Mouse (Mus musculus): ENCODE measurements around the gene Arhgef15. TPM values are rescaled to one million over a fixed set of nuclear protein-coding genes. Genes with fewer than 3 reads are reported as not detected.

Gene Arhgef15
- polyA plus RNA-seq, 1 experiment from 2014 or later, result 4.9 TPM

DNA sequence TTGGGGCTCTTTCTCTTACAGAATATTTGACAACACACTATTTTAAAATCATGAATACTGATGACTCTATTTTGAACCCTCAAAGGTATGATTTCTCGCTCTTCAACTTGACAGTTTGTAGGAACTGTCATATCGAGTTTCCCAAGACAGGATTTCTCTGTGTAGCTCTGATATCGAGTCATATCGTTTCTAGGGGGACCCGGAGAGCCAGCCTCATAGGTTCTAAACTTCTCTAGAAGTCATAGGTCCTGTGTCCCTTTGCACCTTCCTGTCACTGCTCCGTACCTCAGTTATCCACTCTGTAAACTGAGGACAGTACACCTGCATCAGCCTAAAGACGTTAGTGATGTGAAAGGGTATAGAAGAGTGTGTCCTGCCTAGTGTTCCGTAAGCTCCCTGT, 57.5 kb downstream of the Arhgef15 start:
- no peak overlapping the region for H3K4me2 ChIP-seq (replicated peaks; ENCODE audit: low read depth, low read length)
- H3K4me3 ChIP-seq (ENCODE audit: low read depth, low read length), result no peak overlapping the region
- peaks cover 5% of the 10 kb centered on the region; the same call in 1 of the 2 replicates for H3K36me3 ChIP-seq (ENCODE audit: control insufficient read depth, insufficient read depth, low read length)
- no peaks in the 10 kb centered on the region; the same call in 1 of the 2 replicates for H3K4me1 ChIP-seq (replicated peaks; ENCODE audit: control insufficient read depth, insufficient read depth, low read length)
- H3K9ac ChIP-seq (ENCODE audit: low read depth, low read length), result no peak overlapping the region
- H3K27ac ChIP-seq (ENCODE audit: low read depth, low read length), result no peak overlapping the region
- ATAC-seq (ENCODE audit: low FRiP score), result no peak
- no peaks in the 10 kb centered on the region for H3K9me3 ChIP-seq (ENCODE audit: control insufficient read depth, low read length)
- 89% methylated on average over 8 of the region's 8 CpGs for WGBS
- DNase-seq (ENCODE audit: low spot score), result no peak
- H3K27me3 ChIP-seq (ENCODE audit: control insufficient read depth, insufficient read depth, low read length), result no peaks in the 10 kb centered on the region

- Histone ChIP-seq H3K4me3 (ENCODE audit: low read depth, low read length) (no peak overlapping the region), H3K27ac (ENCODE audit: low read depth, low read length) (no peak overlapping the region), H3K36me3 (ENCODE audit: control insufficient read depth, insufficient read depth, low read length) (0 out of 2 replicates have a peak, but pooled peaks cover 2% of the 10 kb centered on the region), H3K9ac (ENCODE audit: low read depth, low read length) (no peak overlapping the region), H3K4me2 (replicated peaks; ENCODE audit: low read depth, low read length) (no peak overlapping the region), H3K27me3 (ENCODE audit: control insufficient read depth, insufficient read depth, low read length) (no peaks in the 10 kb centered on the region), H3K4me1 (replicated peaks; ENCODE audit: control insufficient read depth, insufficient read depth, low read length) (no peaks in the 10 kb centered on the region; the same call in 1 of the 2 replicates), H3K9me3 (ENCODE audit: control insufficient read depth, low read length) (no peaks in the 10 kb centered on the region)
- no peak for DNase-seq (ENCODE audit: low spot score)
- 95% methylated on average over 6 of the region's 6 CpGs for whole genome bisulfite sequencing
- no peak for ATAC-seq (ENCODE audit: low FRiP score)
Measured at GRCm38 (mm10) chr11:68898790-68899189, 58.5 kb downstream of the Arhgef15 start.

DNA sequence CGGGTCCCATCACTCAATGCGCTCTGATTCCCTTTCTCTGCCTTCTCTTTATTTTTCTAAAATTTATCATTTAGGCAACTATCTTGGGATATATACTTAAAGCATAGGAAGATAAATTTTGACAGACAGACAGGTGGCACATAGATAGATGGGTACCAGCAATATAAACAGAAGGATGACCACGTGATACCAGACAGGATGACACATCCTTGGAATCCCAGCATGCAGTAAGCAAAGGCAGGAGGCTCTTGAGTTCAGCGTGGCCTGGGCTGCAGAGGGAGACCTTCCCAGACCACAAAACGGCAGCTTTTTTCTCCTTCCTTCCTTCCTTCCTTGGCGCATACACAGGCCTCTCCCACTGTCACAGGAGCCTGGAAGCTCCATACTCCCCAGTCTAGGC, 59.4 kb downstream of the Arhgef15 start:
- no peak for ATAC-seq (ENCODE audit: low FRiP score)
- Histone ChIP-seq H3K36me3 (ENCODE audit: control insufficient read depth, insufficient read depth, low read length) (no peaks in the 10 kb centered on the region), H3K4me2 (replicated peaks; ENCODE audit: low read depth, low read length) (no peak overlapping the region), H3K9ac (ENCODE audit: low read depth, low read length) (no peak overlapping the region), H3K27ac (ENCODE audit: low read depth, low read length) (no peak overlapping the region), H3K27me3 (ENCODE audit: control insufficient read depth, insufficient read depth, low read length) (no peaks in the 10 kb centered on the region), H3K4me1 (replicated peaks; ENCODE audit: control insufficient read depth, insufficient read depth, low read length) (no peaks in the 10 kb centered on the region; the same call in 1 of the 2 replicates), H3K4me3 (ENCODE audit: low read depth, low read length) (no peak overlapping the region), H3K9me3 (ENCODE audit: control insufficient read depth, low read length) (no peaks in the 10 kb centered on the region)
- no peak for DNase-seq (ENCODE audit: low spot score)
- 76% methylated on average over 6 of the region's 6 CpGs for WGBS

DNA sequence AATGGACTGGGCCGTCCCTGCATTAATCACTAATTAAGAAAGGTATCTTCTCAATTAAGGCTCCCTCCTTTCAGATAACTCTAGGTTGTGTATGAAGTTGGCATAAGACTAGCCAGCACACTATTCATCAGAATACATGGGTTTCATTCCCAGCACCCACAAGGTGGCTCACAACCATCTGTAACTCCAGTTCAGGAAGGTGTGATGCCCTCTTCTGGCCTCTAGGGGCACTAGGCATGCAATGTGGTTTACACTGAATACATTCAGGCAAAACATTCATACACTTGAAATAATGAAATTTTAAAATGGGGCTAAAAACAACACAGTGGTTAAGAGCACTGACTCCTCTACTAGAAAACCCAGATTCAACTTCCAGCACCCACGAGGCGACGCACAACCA, 60.2 kb downstream of the Arhgef15 start:
- no peak overlapping the region for H3K4me2 ChIP-seq (replicated peaks; ENCODE audit: low read depth, low read length)
- no peak overlapping the region for H3K9ac ChIP-seq (ENCODE audit: low read depth, low read length)
- no peak overlapping the region for H3K27ac ChIP-seq (ENCODE audit: low read depth, low read length)
- H3K36me3 ChIP-seq (ENCODE audit: control insufficient read depth, insufficient read depth, low read length), result no peaks in the 10 kb centered on the region
- WGBS, result 49% methylated on average over 4 of the region's 4 CpGs
- no peaks in the 10 kb centered on the region for H3K4me1 ChIP-seq (replicated peaks; ENCODE audit: control insufficient read depth, insufficient read depth, low read length)
- no peak for ATAC-seq (ENCODE audit: low FRiP score)
- H3K27me3 ChIP-seq (ENCODE audit: control insufficient read depth, insufficient read depth, low read length), result no peaks in the 10 kb centered on the region
- H3K4me3 ChIP-seq (ENCODE audit: low read depth, low read length), result no peak overlapping the region
- peak; percentile 39 for DNase-seq (ENCODE audit: low spot score)
- H3K9me3 ChIP-seq (ENCODE audit: control insufficient read depth, low read length), result no peaks in the 10 kb centered on the region

GRCm38 (mm10) chr11:68896247-68896646, 61.0 kb downstream of the Arhgef15 start:
- no peaks in the 10 kb centered on the region for H3K4me1 ChIP-seq (replicated peaks; ENCODE audit: control insufficient read depth, insufficient read depth, low read length)
- H3K9ac ChIP-seq (ENCODE audit: low read depth, low read length), result no peak overlapping the region
- H3K27ac ChIP-seq (ENCODE audit: low read depth, low read length), result no peak overlapping the region
- H3K27me3 ChIP-seq (ENCODE audit: control insufficient read depth, insufficient read depth, low read length), result no peaks in the 10 kb centered on the region
- WGBS, result 96% methylated on average over 5 of the region's 5 CpGs
- DNase-seq (ENCODE audit: low spot score), result no peak
- H3K36me3 ChIP-seq (ENCODE audit: control insufficient read depth, insufficient read depth, low read length), result no peaks in the 10 kb centered on the region
- no peak for ATAC-seq (ENCODE audit: low FRiP score)
- H3K4me3 ChIP-seq (ENCODE audit: low read depth, low read length), result no peak overlapping the region
- H3K4me2 ChIP-seq (replicated peaks; ENCODE audit: low read depth, low read length), result no peak overlapping the region
- H3K9me3 ChIP-seq (ENCODE audit: control insufficient read depth, low read length), result no peaks in the 10 kb centered on the region

- no peaks in the 10 kb centered on the region for H3K36me3 ChIP-seq (ENCODE audit: control insufficient read depth, insufficient read depth, low read length)
Measured at GRCm38 (mm10) chr11:68893911-68894464, 63.3 kb downstream of the Arhgef15 start.

More at GRCm38 (mm10) chr11:68893911-68894464, 63.3 kb downstream of the Arhgef15 start:
- no peaks in the 10 kb centered on the region for H3K27me3 ChIP-seq (ENCODE audit: control insufficient read depth, insufficient read depth, low read length)
- no peaks in the 10 kb centered on the region for H3K4me1 ChIP-seq (replicated peaks; ENCODE audit: control insufficient read depth, insufficient read depth, low read length)
- no peak overlapping the region for H3K27ac ChIP-seq (ENCODE audit: low read depth, low read length)
- H3K9me3 ChIP-seq (ENCODE audit: control insufficient read depth, low read length), result no peaks in the 10 kb centered on the region
- H3K9ac ChIP-seq (ENCODE audit: low read depth, low read length), result no peak overlapping the region
- no peak for DNase-seq (ENCODE audit: low spot score)
- H3K4me2 ChIP-seq (replicated peaks; ENCODE audit: low read depth, low read length), result no peak overlapping the region
- WGBS, result 71% methylated on average over 12 of the region's 12 CpGs
- ATAC-seq (ENCODE audit: low FRiP score), result no peak
- H3K4me3 ChIP-seq (ENCODE audit: low read depth, low read length), result no peak overlapping the region

Other genes with a start within 250 kb of the Arhgef15 start
- gene Ndel1, start 85.6 kb downstream of the Arhgef15 start, polyA plus RNA-seq (2014; fragmentation: Nextera tagmentation; extraction: Ambion mirVana), result 53.3 and 55.0 TPM in 2 replicates
- not detected in 2 replicates for gene Rnf222, start 68.9 kb downstream of the Arhgef15 start, polyA plus RNA-seq (2014; fragmentation: Nextera tagmentation; extraction: Ambion mirVana)
- gene Rpl26, start 55.9 kb downstream of the Arhgef15 start, polyA plus RNA-seq (2014; fragmentation: Nextera tagmentation; extraction: Ambion mirVana), result 839 and 854 TPM in 2 replicates
- 0.15 and 0.18 TPM in 2 replicates for gene Odf4, start 30.4 kb downstream of the Arhgef15 start, polyA plus RNA-seq (2014; fragmentation: Nextera tagmentation; extraction: Ambion mirVana)
- 1.6 and 1.8 TPM in 2 replicates for gene Slc25a35, start 10.7 kb upstream of the Arhgef15 start, polyA plus RNA-seq (2014; fragmentation: Nextera tagmentation; extraction: Ambion mirVana)
- gene Rangrf, start 17.7 kb upstream of the Arhgef15 start, polyA plus RNA-seq (2014; fragmentation: Nextera tagmentation; extraction: Ambion mirVana), result 56.0 and 59.3 TPM in 2 replicates
- gene Pfas, start 51.0 kb upstream of the Arhgef15 start, polyA plus RNA-seq (2014; fragmentation: Nextera tagmentation; extraction: Ambion mirVana), result 31.5 and 31.8 TPM in 2 replicates
- gene Ctc1, start 58.4 kb upstream of the Arhgef15 start, polyA plus RNA-seq (2014; fragmentation: Nextera tagmentation; extraction: Ambion mirVana), result 48.7 and 59.5 TPM in 2 replicates
- gene Aurkb, start 88.2 kb upstream of the Arhgef15 start, polyA plus RNA-seq (2014; fragmentation: Nextera tagmentation; extraction: Ambion mirVana), result 131 and 141 TPM in 2 replicates
- gene Borcs6, start 102.2 kb upstream of the Arhgef15 start, polyA plus RNA-seq (2014; fragmentation: Nextera tagmentation; extraction: Ambion mirVana), result 9.8 and 11.6 TPM in 2 replicates
- 52.4 and 54.6 TPM in 2 replicates for gene Tmem107, start 113.3 kb upstream of the Arhgef15 start, polyA plus RNA-seq (2014; fragmentation: Nextera tagmentation; extraction: Ambion mirVana)
- 85.1 and 98.1 TPM in 2 replicates for gene Vamp2, start 131.0 kb upstream of the Arhgef15 start, polyA plus RNA-seq (2014; fragmentation: Nextera tagmentation; extraction: Ambion mirVana)
- 5.6 and 7.4 TPM in 2 replicates for gene Per1, start 137.7 kb upstream of the Arhgef15 start, polyA plus RNA-seq (2014; fragmentation: Nextera tagmentation; extraction: Ambion mirVana)
- gene Hes7, start 162.9 kb upstream of the Arhgef15 start, polyA plus RNA-seq (2014; fragmentation: Nextera tagmentation; extraction: Ambion mirVana), result 0.19 and 0.29 TPM in 2 replicates
- 0.21 TPM in 1 of 2 replicates, not detected in the other for gene 9130213A22Rik, start 165.1 kb upstream of the Arhgef15 start, polyA plus RNA-seq (2014; fragmentation: Nextera tagmentation; extraction: Ambion mirVana)
- gene Aloxe3, start 168.4 kb upstream of the Arhgef15 start, polyA plus RNA-seq (2014; fragmentation: Nextera tagmentation; extraction: Ambion mirVana), result 0.06 and 0.40 TPM in 2 replicates
- 0.06 and 0.20 TPM in 2 replicates for gene Alox12b, start 199.5 kb upstream of the Arhgef15 start, polyA plus RNA-seq (2014; fragmentation: Nextera tagmentation; extraction: Ambion mirVana)
- gene Alox8, start 240.4 kb upstream of the Arhgef15 start, polyA plus RNA-seq (2014; fragmentation: Nextera tagmentation; extraction: Ambion mirVana), result 0.04 TPM in 1 of 2 replicates, not detected in the other